Mouse (Mus musculus): ENCODE results near the gene Nlgn2.

Gene Nlgn2

GRCm38 (mm10) chr11:69837604-69837951 is at the start of gene Nlgn2:
Gene Nlgn2, minus strand, starts transcription at chr11:69837784.
- peak in 1 of 2 experiments; percentile 86 for DNase-seq

GRCm38 (mm10) chr11:69886907-69887635 is 49.5 kb upstream of the Nlgn2 start:
- no peak for DNase-seq

GRCm38 (mm10) chr11:69884663-69885062 is 47.1 kb upstream of the Nlgn2 start:
- DNase-seq: no peak

GRCm38 (mm10) chr11:69884240-69884639 is 46.7 kb upstream of the Nlgn2 start:
- DNase-seq: no peak

- no peak for DNase-seq
Observed at GRCm38 (mm10) chr11:69883527-69884151, 46.1 kb upstream of the Nlgn2 start.

- peak; percentile 30 to 51 for DNase-seq
Observed at GRCm38 (mm10) chr11:69883066-69883465, 45.5 kb upstream of the Nlgn2 start.

- no peak for DNase-seq
Observed at GRCm38 (mm10) chr11:69881787-69882670, 44.4 kb upstream of the Nlgn2 start.

GRCm38 (mm10) chr11:69880853-69881603 is 43.4 kb upstream of the Nlgn2 start, which contains the start of gene Kctd11:
Gene Kctd11, minus strand, starts transcription at chr11:69881406.
- peak; percentile 76 to 78 for DNase-seq

GRCm38 (mm10) chr11:69880506-69880852 is 42.9 kb upstream of the Nlgn2 start:
- DNase-seq: peak; percentile 64 to 67

GRCm38 (mm10) chr11:69879711-69880110 is 42.1 kb upstream of the Nlgn2 start:
- no peak for DNase-seq

- DNase-seq: no peak
Observed at GRCm38 (mm10) chr11:69878952-69879351, 41.4 kb upstream of the Nlgn2 start.

- DNase-seq: no peak
Observed at GRCm38 (mm10) chr11:69878399-69878798, 40.8 kb upstream of the Nlgn2 start.

- DNase-seq: no peak
Observed at GRCm38 (mm10) chr11:69877878-69878277, 40.3 kb upstream of the Nlgn2 start, which contains the start of gene Tmem95. Gene Tmem95, minus strand, starts transcription at chr11:69878018.

- DNase-seq: peak; percentile 84 to 88
Observed at GRCm38 (mm10) chr11:69876867-69877266, 39.3 kb upstream of the Nlgn2 start.

GRCm38 (mm10) chr11:69876186-69876585 is 38.6 kb upstream of the Nlgn2 start:
- DNase-seq: no peak

GRCm38 (mm10) chr11:69872451-69872850 is 34.9 kb upstream of the Nlgn2 start:
- no peak for DNase-seq

GRCm38 (mm10) chr11:69871822-69872221 is 34.2 kb upstream of the Nlgn2 start:
- no peak for DNase-seq

- no peak for DNase-seq
Observed at GRCm38 (mm10) chr11:69870289-69871069, 32.9 kb upstream of the Nlgn2 start.

GRCm38 (mm10) chr11:69867335-69867734 is 29.8 kb upstream of the Nlgn2 start:
- DNase-seq: no peak

- no peak for DNase-seq
Observed at GRCm38 (mm10) chr11:69865561-69865960, 28.0 kb upstream of the Nlgn2 start.

GRCm38 (mm10) chr11:69864138-69864860 is 26.7 kb upstream of the Nlgn2 start:
- no peak for DNase-seq
